Mouse (Mus musculus) MEL (cell line): ENCODE measurements at regions not wholly inside any gene's neighbourhood (a gene's known extent, or its start where the extent isn't known, plus 50 kb on each side); places are given as distances from the start of the nearest gene placed in this dataset.

Source experiments
- DNase-seq: peaks from one replicate; pipeline ENCODE4 v3.0.0; 2011; ENCODE audit warnings: low read depth, low spot score
- H3K27ac ChIP-seq: 2 replicates; pipeline ENCODE4 v1.5.1; 2012; ENCODE audit warnings: low read depth, mild to moderate bottlenecking, control low read depth, low read length, moderate library complexity; ENCODE audit not compliant: control insufficient read depth
- H3K27me3 ChIP-seq, 2 experiments: fragments of 150-350 bp in 1 of 2; sonication (generic) in 1 of 2; 2 replicates each; pipeline ENCODE4 v1.6.1; 2012; ENCODE audit warnings: low read length in 2 of 2, mild to moderate bottlenecking in 2 of 2, improper control_type of control experiment in 1 of 2, moderate library complexity in 1 of 2; ENCODE audit not compliant: insufficient read depth in 2 of 2, control insufficient read depth in 1 of 2
- H3K36me3 ChIP-seq, 2 experiments: 2 replicates each; pipeline ENCODE4 v1.6.1; 2012 to 2014; ENCODE audit warnings: low read length in 2 of 2, improper control_type of control experiment in 1 of 2, inconsistent platforms in 1 of 2, mild to moderate bottlenecking in 1 of 2; ENCODE audit not compliant: insufficient read depth in 2 of 2, control insufficient read depth in 1 of 2
- H3K4me1 ChIP-seq, 2 experiments: fragments of 150-350 bp in 1 of 2; sonication (generic) in 1 of 2; 2 replicates each; pipeline ENCODE4 v1.6.1; 2012; ENCODE audit warnings: low read length in 2 of 2, improper control_type of control experiment in 1 of 2, mild to moderate bottlenecking in 1 of 2; ENCODE audit not compliant: insufficient read depth in 2 of 2, control insufficient read depth in 1 of 2
- H3K4me3 ChIP-seq, 2 experiments: fragments of 150-350 bp in 1 of 2; sonication (generic) in 1 of 2; 2 replicates each; pipeline ENCODE4 v1.5.1; 2012; ENCODE audit warnings: low read depth in 2 of 2, low read length in 2 of 2, mild to moderate bottlenecking in 2 of 2, moderate library complexity in 2 of 2, control low read depth in 1 of 2, improper control_type of control experiment in 1 of 2; ENCODE audit not compliant: control insufficient read depth in 1 of 2, insufficient read depth in 1 of 2
- H3K79me2 ChIP-seq: 2 replicates; pipeline ENCODE4 v1.6.1; 2012; ENCODE audit warnings: mild to moderate bottlenecking, low read length, moderate library complexity; ENCODE audit not compliant: control insufficient read depth, poor library complexity, insufficient read depth
- H3K9ac ChIP-seq: 2 replicates; pipeline ENCODE4 v1.6.1; 2012; ENCODE audit warnings: low read depth, mild to moderate bottlenecking, control low read depth, low read length, moderate library complexity; ENCODE audit not compliant: control insufficient read depth, poor library complexity, severe bottlenecking
- H3K9me3 ChIP-seq: fragments of 150-350 bp; sonication (generic); replicated peaks from 2 replicates; pipeline ENCODE4 v1.6.1; 2012; ENCODE audit warnings: mild to moderate bottlenecking, low read length, improper control_type of control experiment, moderate library complexity; ENCODE audit not compliant: insufficient read depth
- CHD1 ChIP-seq: IDR thresholded peaks from 2 replicates; pipeline ENCODE4 v1.6.1; 2012; ENCODE audit warnings: low read depth, mild to moderate bottlenecking, inconsistent platforms, low read length, improper control_type of control experiment
- E2F4 ChIP-seq: IDR thresholded peaks from 2 replicates; pipeline ENCODE4 v1.6.1; 2011; ENCODE audit warnings: low read depth, low read length, improper control_type of control experiment, borderline replicate concordance
- ETS1 ChIP-seq: IDR thresholded peaks from 2 replicates; pipeline ENCODE4 v1.6.1; 2012; ENCODE audit warnings: low read depth, mild to moderate bottlenecking, inconsistent platforms, low read length, improper control_type of control experiment, moderate library complexity
- HCFC1 ChIP-seq: IDR thresholded peaks from 2 replicates; pipeline ENCODE4 v1.6.1; 2012; ENCODE audit warnings: low read depth, mild to moderate bottlenecking, inconsistent platforms, low read length, improper control_type of control experiment, moderate library complexity
- JUND ChIP-seq: IDR thresholded peaks from 2 replicates; pipeline ENCODE4 v1.6.1; 2011; ENCODE audit warnings: low read depth, mild to moderate bottlenecking, improper control_type of control experiment, low read length
- KAT2A ChIP-seq: conservative IDR thresholded peaks from 2 replicates; pipeline ENCODE4 v1.6.1; 2012; ENCODE audit warnings: low read depth, low read length, improper control_type of control experiment, inconsistent platforms
- MAZ ChIP-seq: IDR thresholded peaks from 2 replicates; pipeline ENCODE4 v1.6.1; 2012; ENCODE audit warnings: low read depth, mild to moderate bottlenecking, inconsistent platforms, low read length, improper control_type of control experiment
- MYB ChIP-seq: IDR thresholded peaks from 2 replicates; pipeline ENCODE4 v1.6.1; 2011; ENCODE audit warnings: mild to moderate bottlenecking, low read depth, low read length, improper control_type of control experiment
- MYC ChIP-seq: IDR thresholded peaks from 2 replicates; pipeline ENCODE4 v1.6.1; 2011; ENCODE audit warnings: low read depth, mild to moderate bottlenecking, low read length, improper control_type of control experiment, moderate library complexity
- NELFE ChIP-seq: IDR thresholded peaks from 2 replicates; pipeline ENCODE4 v1.6.1; 2011; ENCODE audit warnings: low read depth, low read length, improper control_type of control experiment
- NRF1 ChIP-seq: IDR thresholded peaks from 2 replicates; pipeline ENCODE4 v1.6.1; 2014; ENCODE audit warnings: low read depth, mild to moderate bottlenecking, inconsistent platforms, low read length, improper control_type of control experiment, moderate library complexity; ENCODE audit not compliant: poor library complexity, insufficient read depth, severe bottlenecking
- POLR2AphosphoS2 ChIP-seq: IDR thresholded peaks from 2 replicates; pipeline ENCODE4 v1.6.1; 2011; ENCODE audit warnings: low read length, improper control_type of control experiment
- POLR2AphosphoS5 ChIP-seq: IDR thresholded peaks from 2 replicates; pipeline ENCODE4 v1.6.1; 2012; ENCODE audit warnings: low read depth, borderline replicate concordance, mild to moderate bottlenecking, inconsistent platforms, low read length, moderate library complexity, mixed read lengths
- RCOR1 ChIP-seq: IDR thresholded peaks from 2 replicates; pipeline ENCODE4 v1.6.1; 2012; ENCODE audit warnings: low read depth, mild to moderate bottlenecking, inconsistent platforms, low read length, improper control_type of control experiment
- TBP ChIP-seq: IDR thresholded peaks from 2 replicates; pipeline ENCODE4 v1.8.0; 2011; ENCODE audit warnings: low read depth, low read length, improper control_type of control experiment
- TCF12 ChIP-seq: IDR thresholded peaks from 2 replicates; pipeline ENCODE4 v1.6.1; 2014; ENCODE audit warnings: low read depth, mild to moderate bottlenecking, inconsistent platforms, low read length, improper control_type of control experiment, moderate library complexity
- USF1 ChIP-seq: IDR thresholded peaks from 2 replicates; pipeline ENCODE4 v1.6.1; 2014; ENCODE audit warnings: low read depth, mild to moderate bottlenecking, inconsistent platforms, low read length, improper control_type of control experiment, moderate library complexity
- ZC3H11A ChIP-seq: IDR thresholded peaks from 2 replicates; pipeline ENCODE4 v1.6.1; 2012; ENCODE audit warnings: low read depth, mild to moderate bottlenecking, inconsistent platforms, low read length, improper control_type of control experiment
- ZNF384 ChIP-seq: IDR thresholded peaks from 2 replicates; pipeline ENCODE4 v1.6.1; 2012; ENCODE audit warnings: low read depth, mild to moderate bottlenecking, inconsistent platforms, low read length, improper control_type of control experiment

DNA sequence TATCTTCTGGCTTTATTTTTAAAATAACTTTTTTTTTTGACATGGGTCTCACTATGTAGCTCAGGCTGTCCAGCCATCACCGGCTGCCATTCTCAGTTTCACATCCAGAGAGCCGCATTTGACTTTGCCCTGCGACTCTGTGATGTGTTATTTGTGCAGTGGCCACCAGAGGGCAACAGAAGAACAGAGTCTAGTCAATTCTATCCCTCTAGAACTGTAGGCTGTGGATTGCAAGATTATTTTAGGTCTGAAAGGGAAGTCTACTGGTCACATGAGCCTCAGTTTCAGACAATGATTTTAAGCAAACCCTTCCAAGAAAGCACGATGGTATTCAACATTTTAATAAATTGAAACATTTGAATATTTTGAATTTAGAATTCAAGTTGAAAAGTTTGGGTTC lies 73.8 kb upstream of the Galnt15 start (continued):
- no peak for TF ChIP-seq MYC

DNA sequence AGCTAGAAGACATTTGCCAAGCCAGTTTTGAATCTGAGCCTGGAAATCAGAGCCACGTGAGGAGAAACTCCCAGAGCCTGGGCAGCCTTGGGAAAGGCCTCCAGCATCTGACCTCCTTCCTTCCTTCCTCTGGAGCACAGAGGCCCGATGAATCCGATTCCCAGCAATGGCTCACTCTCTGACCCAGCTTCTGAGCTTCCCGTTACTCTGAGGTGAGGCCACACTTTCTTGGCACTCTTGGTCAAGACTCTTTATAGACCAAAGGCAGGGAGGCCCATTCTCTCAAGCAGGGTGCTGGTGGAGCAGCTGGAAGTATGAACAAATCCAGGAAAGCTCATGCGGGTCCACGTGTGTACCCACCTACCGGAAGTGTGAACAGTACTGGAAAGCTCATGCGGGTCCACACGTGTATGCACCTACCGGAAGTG lies 71.6 kb upstream of the Galnt15 start:
- no peak overlapping the region for H3K9ac ChIP-seq
- TF ChIP-seq ZC3H11A = no peak
- TF ChIP-seq TBP = no peak
- no peak for TF ChIP-seq CHD1
- no peak for TF ChIP-seq ETS1
- TF ChIP-seq KAT2A = no peak
- no peak for TF ChIP-seq HCFC1
- TF ChIP-seq MYB = no peak
- TF ChIP-seq USF1 = no peak
- no peak for TF ChIP-seq NELFE
- TF ChIP-seq ZNF384 = no peak
- no peak for TF ChIP-seq RCOR1
- no peak for TF ChIP-seq MAZ
- TF ChIP-seq JUND = no peak
- no peak for TF ChIP-seq E2F4
- H3K27ac ChIP-seq = no peak overlapping the region
- H3K79me2 ChIP-seq = no peaks in the 10 kb centered on the region
- H3K36me3 ChIP-seq = no peaks in the 10 kb centered on the region
- no peak for DNase-seq
- no peaks in the 10 kb centered on the region for H3K4me1 ChIP-seq
- no peaks in the 10 kb centered on the region for H3K9me3 ChIP-seq
- H3K27me3 ChIP-seq = peaks cover 8 to 9% of the 10 kb centered on the region in 2 experiments
- H3K4me3 ChIP-seq = no peak overlapping the region

DNA sequence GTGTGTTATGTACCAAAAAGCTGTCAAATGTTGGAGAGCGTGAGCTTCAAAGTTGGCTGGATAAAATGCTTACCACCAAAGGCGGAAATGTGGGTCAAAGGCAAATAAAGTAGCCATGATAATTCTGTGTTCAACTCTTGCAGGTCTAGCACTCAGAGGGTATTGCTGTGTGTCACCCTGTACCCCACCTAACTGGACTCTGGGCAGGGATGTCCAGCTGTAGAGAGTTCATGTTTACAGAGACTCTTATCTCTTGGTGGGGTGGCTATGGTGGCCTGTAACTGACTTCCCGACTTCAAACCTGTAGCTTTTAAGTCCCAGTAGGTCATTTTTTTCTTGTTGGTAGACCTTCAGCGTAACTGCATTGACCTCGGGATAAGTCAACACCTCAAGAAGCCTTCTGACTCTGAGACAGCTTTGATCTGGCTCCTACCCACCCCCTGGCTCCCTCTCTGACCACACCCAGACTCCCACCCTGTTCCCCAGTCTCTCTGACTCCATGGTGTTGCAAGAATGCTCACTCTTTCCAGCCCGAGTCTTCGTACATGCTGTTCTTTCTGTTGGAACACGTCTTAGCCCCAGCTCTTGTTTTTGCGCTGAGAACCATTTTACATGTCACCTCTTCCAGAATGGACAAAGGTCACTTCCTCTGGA lies 68.5 kb upstream of the Galnt15 start:
- TF ChIP-seq HCFC1 (no peak), POLR2AphosphoS2 (no peak), TCF12 (no peak), ETS1 (no peak), JUND (no peak), POLR2AphosphoS5 (no peak), NRF1 (no peak)
- H3K9me3 ChIP-seq = no peaks in the 10 kb centered on the region
- H3K4me1 ChIP-seq = no peaks in the 10 kb centered on the region
- H3K36me3 ChIP-seq = no peaks in the 10 kb centered on the region
- H3K27ac ChIP-seq = no peak overlapping the region
- H3K79me2 ChIP-seq = no peaks in the 10 kb centered on the region
- peaks cover 14 to 31% of the 10 kb centered on the region in 2 experiments for H3K27me3 ChIP-seq
- H3K4me3 ChIP-seq = no peak overlapping the region
- H3K9ac ChIP-seq = no peak overlapping the region
- DNase-seq = no peak
